Mouse (Mus musculus): ENCODE results near the gene Zfp799.

Zfp799 gene

GRCm38 (mm10) chr17:32787436-32788093, 42.5 kb downstream of the Zfp799 start:
- no peak for DNase-seq (ENCODE audit: low read depth, low spot score)

DNA sequence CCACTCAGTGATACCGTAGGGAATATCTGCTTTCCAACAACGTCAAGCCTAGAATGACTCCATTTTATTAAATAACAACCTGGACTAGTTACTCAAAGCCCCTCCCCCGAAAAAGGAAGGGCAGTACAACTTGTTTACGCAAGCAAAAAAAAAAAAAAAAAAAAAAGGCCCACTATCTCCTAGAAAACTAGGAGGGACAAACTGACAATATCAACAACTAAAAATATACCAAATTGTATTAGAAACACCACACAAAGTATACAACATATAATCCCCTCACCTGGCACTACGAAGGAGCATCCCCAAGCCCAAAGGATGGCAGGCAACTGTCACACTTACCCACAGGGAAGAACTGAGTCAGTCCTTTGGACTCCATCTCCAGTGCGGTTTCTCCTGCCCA, 43.1 kb downstream of the Zfp799 start:
- DNase-seq (ENCODE audit: low read depth, low spot score) = no peak

DNA sequence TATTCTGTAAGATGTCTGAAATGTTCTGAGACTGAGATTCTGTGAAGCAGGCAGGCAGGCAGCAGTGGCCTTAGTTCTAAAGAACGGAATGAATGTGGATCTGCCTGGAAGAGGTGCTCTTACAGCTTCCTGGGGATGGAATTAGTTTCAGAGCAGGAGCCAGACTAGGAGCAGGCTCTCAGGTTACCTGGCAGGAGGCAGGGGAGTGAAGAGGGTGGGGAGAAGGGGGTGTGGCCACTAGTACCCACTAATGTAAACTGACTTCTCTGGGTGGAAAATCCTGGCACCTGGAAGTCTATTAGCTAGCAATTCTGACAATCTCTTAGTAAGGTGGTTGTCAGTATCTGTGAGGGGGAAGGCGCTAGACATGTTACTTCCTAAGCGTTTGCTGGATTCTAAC, 44.4 kb downstream of the Zfp799 start:
- no peak for DNase-seq (ENCODE audit: low read depth, low spot score)

DNA sequence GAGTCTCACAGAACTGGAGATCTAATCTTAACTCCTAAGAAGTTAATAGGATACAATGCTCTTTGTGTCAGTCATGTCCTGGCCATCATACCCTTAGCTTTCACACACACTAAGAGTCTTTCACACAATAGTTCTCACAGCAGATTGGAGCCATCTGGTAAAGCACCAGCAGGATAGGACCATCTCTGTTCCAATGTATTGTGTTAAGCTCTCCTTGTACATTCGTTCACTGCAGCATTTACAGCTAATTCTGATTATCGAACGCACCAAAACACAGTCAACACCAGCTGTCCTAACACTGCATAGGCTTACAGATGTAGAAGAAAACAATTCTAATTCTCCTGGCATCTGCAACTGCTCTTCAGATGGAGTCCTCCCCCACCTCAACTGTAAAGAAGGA, 52.5 kb downstream of the Zfp799 start:
- DNase-seq (ENCODE audit: low read depth, low spot score) = no peak

DNA sequence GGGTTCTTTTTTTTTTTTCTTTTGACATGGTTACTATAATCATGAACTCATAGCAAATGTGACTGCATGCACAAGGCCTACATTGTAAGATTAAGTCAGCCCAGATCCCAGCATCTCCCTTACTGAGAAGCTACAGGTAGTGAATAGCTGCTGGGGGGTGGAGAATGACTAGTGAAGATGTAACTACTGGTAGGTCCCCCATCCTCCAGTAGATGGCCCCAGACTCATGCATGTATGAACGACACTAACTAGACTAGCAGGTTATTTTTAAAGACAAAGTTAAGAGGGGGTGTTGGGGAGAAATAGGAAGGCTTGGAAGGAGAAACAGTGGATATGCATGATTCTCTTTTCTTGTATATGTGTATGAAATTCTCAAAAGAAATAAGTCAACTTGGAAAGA, 58.8 kb downstream of the Zfp799 start:
- DNase-seq (ENCODE audit: low read depth, low spot score) = no peak

GRCm38 (mm10) chr17:32766422-32766821, 63.6 kb downstream of the Zfp799 start:
- no peak for DNase-seq (ENCODE audit: low read depth, low spot score)

Data from mesoderm, embryonic 11.5 days (tissue).